Mouse (Mus musculus) liver, postnatal 0 days (tissue): ENCODE measurements around the gene Usp31.

ENCODE experiments used
- CTCF ChIP-seq: sonication (generic); IDR thresholded peaks from 2 replicates; pipeline ENCODE4 v1.5.1; 2016; ENCODE audit warnings: antibody characterized with exemption, low read depth
- EP300 ChIP-seq: IDR thresholded peaks from 2 replicates; pipeline ENCODE4 v1.6.1; 2016; ENCODE audit warnings: antibody characterized with exemption, low read depth, mild to moderate bottlenecking

DNA sequence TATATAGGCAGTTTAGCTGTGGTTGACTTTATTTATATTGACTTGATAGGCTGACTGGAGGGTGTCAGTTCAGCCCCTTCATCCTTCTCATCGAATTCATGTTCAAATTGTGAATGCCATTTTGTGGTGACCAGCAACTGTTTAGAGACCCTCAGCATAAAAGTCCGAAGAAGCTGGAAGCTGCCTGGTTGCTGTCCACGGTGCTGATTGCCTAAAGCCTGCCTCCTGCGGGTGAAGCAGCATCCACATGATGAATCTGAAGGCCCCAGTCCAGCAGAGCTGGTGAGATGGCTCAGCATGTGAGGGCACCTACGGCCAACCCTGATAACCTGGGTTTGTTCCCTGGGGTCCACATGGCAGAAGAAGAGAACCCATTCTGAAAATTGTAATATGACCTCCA lies 23.2 kb upstream of the Usp31 start:
- TF ChIP-seq CTCF (peak; percentile 19; the same call in 1 of the 2 replicates), EP300 (no peak)
